Mouse (Mus musculus): Measurements from ENCODE around the gene Psmc4. TPM values are rescaled to one million over a fixed set of nuclear protein-coding genes. Genes with fewer than 3 reads are reported as not detected.
A peak's percentile ranks its signal among the peaks of the same experiment; 100 is the strongest.

Gene Psmc4
- total and polyA plus RNA-seq, 2 experiments from 2014 or later: 162 to 259 TPM

DNA sequence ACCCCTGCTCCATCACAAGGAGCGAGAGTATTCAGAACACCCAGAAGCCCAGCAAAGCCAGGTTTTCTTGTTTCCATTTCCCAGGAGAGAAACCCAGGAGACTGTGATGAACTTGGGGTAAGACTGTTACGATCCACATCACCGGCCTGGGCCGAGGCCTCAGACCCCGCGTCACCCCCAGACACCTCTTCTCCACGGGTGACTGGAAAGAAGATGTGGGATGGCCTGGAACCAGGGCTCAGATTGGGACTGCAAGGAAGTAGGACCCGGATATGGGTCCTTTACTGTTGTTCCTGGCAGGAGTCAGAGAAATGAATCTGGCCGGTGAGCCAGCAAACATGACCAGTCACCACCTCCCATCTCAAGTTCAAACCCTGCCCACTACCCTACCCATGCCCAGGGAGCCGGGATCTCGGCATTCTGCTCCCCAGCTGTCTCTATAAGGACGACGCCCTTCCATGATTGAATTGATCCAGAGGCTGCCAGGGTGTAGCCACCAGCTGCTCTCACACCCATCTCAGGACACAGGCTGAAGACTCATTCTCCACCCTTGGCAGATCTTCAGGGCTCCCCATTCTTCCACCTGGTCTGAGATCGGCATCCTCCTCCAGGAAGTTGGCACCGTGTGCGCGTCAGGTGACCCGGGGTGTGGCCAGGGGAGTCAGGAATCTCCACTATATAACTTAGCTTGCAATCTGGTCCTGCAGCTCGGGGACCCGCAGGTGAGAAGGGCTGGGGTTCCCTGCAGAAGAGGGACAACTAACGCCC is 20.8 kb upstream of the Psmc4 start, which contains the start of gene Fcgbp:
TSS of gene Fcgbp (plus strand) at position 706 of the 768 bp plus-strand sequence.
- no peaks in the 10 kb centered on the region for H3K27me3 ChIP-seq (ENCODE audit: insufficient read depth, low read length)
- TF ChIP-seq CTCF (IDR thresholded peaks at IDR 0.05): no peak
- H3K9me3 ChIP-seq (ENCODE audit: low read length): no peaks in the 10 kb centered on the region
- no peaks in the 10 kb centered on the region for H3K4me1 ChIP-seq (ENCODE audit: insufficient read depth, low read length)
- no peaks in the 10 kb centered on the region for H3K36me3 ChIP-seq (ENCODE audit: insufficient read depth, low read length)
- no peak within 1 kb of the TSS for H3K27ac ChIP-seq (ENCODE audit: low read depth, low read length)
- no peak for DNase-seq (ENCODE audit: low spot score)
- no peak within 1 kb of the TSS for H3K4me2 ChIP-seq (ENCODE audit: low read depth, low read length, poor library complexity, severe bottlenecking)
- WGBS: 86% methylated on average over 21 of the region's 21 CpGs
- ATAC-seq (ENCODE audit: low FRiP score): no peak
- H3K4me3 ChIP-seq (ENCODE audit: low read depth, low read length): no peak within 1 kb of the TSS
- no peak within 1 kb of the TSS for H3K9ac ChIP-seq (replicated peaks; ENCODE audit: low read length, poor library complexity, severe bottlenecking)

GRCm38 (mm10) chr7:28069546-28070172 is 19.8 kb upstream of the Psmc4 start:
- ATAC-seq (ENCODE audit: low FRiP score) (no peak), DNase-seq (ENCODE audit: low spot score) (no peak)
- Histone ChIP-seq H3K36me3 (ENCODE audit: insufficient read depth, low read length) (no peaks in the 10 kb centered on the region), H3K27me3 (ENCODE audit: insufficient read depth, low read length) (no peaks in the 10 kb centered on the region), H3K9ac (replicated peaks; ENCODE audit: low read length, poor library complexity, severe bottlenecking) (no peak overlapping the region), H3K4me3 (ENCODE audit: low read depth, low read length) (no peak overlapping the region), H3K27ac (ENCODE audit: low read depth, low read length) (no peak overlapping the region), H3K9me3 (ENCODE audit: low read length) (no peaks in the 10 kb centered on the region), H3K4me1 (ENCODE audit: insufficient read depth, low read length) (no peaks in the 10 kb centered on the region), H3K4me2 (ENCODE audit: low read depth, low read length, poor library complexity, severe bottlenecking) (no peak overlapping the region)
- 54% methylated on average over 3 of the region's 3 CpGs for WGBS
- no peak for TF ChIP-seq CTCF (IDR thresholded peaks at IDR 0.05)

DNA sequence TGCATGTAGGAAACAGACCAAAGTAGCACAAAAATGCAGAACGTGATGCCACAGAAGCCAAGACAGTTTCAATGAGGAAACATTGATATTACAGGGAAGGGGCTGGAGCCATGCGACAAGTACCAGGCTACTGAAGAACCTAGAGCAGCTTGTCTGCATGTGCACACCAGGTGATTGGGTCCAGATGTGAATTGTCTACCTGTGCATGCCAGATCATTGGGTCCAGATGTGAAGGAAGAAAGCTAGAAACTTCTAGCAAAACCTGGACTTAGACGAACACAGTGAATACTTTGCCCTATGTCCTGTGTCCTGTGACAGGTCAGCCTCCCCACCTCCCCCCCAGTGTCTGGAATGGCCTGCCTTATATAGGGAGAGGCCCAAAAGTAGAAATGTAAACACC is 18.8 kb upstream of the Psmc4 start:
- Histone ChIP-seq H3K4me1 (ENCODE audit: insufficient read depth, low read length) (no peaks in the 10 kb centered on the region), H3K4me2 (ENCODE audit: low read depth, low read length, poor library complexity, severe bottlenecking) (no peak overlapping the region), H3K9me3 (ENCODE audit: low read length) (no peaks in the 10 kb centered on the region), H3K36me3 (ENCODE audit: insufficient read depth, low read length) (no peaks in the 10 kb centered on the region), H3K27ac (ENCODE audit: low read depth, low read length) (no peak overlapping the region), H3K9ac (replicated peaks; ENCODE audit: low read length, poor library complexity, severe bottlenecking) (no peak overlapping the region), H3K4me3 (ENCODE audit: low read depth, low read length) (no peak overlapping the region), H3K27me3 (ENCODE audit: insufficient read depth, low read length) (no peaks in the 10 kb centered on the region)
- ATAC-seq (ENCODE audit: low FRiP score) (no peak), DNase-seq (ENCODE audit: low spot score) (no peak)
- no peak for TF ChIP-seq CTCF (IDR thresholded peaks at IDR 0.05)
- 83% methylated on average over 3 of the region's 3 CpGs for WGBS

GRCm38 (mm10) chr7:28059972-28060371 is 10.1 kb upstream of the Psmc4 start:
- no peaks in the 10 kb centered on the region for H3K9me3 ChIP-seq (ENCODE audit: low read length)
- H3K4me3 ChIP-seq (ENCODE audit: low read depth, low read length): no peak overlapping the region
- WGBS: 95% methylated on average over 1 of the region's 1 CpGs
- no peak for DNase-seq (ENCODE audit: low spot score)
- no peak overlapping the region for H3K4me2 ChIP-seq (ENCODE audit: low read depth, low read length, poor library complexity, severe bottlenecking)
- TF ChIP-seq CTCF (IDR thresholded peaks at IDR 0.05): no peak
- H3K36me3 ChIP-seq (ENCODE audit: insufficient read depth, low read length): no peaks in the 10 kb centered on the region
- H3K27me3 ChIP-seq (ENCODE audit: insufficient read depth, low read length): no peaks in the 10 kb centered on the region
- no peak for ATAC-seq (ENCODE audit: low FRiP score)
- no peak overlapping the region for H3K9ac ChIP-seq (replicated peaks; ENCODE audit: low read length, poor library complexity, severe bottlenecking)
- H3K27ac ChIP-seq (ENCODE audit: low read depth, low read length): no peak overlapping the region
- H3K4me1 ChIP-seq (ENCODE audit: insufficient read depth, low read length): no peaks in the 10 kb centered on the region

- DNase-seq (ENCODE audit: low spot score) (peak; percentile 6), ATAC-seq (ENCODE audit: low FRiP score) (no peak)
- H3K4me2 ChIP-seq (ENCODE audit: low read depth, low read length, poor library complexity, severe bottlenecking): no peak overlapping the region
- no peaks in the 10 kb centered on the region for H3K9me3 ChIP-seq (ENCODE audit: low read length)
- H3K36me3 ChIP-seq (ENCODE audit: insufficient read depth, low read length): peaks cover 4% of the 10 kb centered on the region; the same call in 1 of the 2 replicates
- H3K9ac ChIP-seq (replicated peaks; ENCODE audit: low read length, poor library complexity, severe bottlenecking): no peak overlapping the region
- TF ChIP-seq CTCF (IDR thresholded peaks at IDR 0.05): no peak
- no peak overlapping the region for H3K4me3 ChIP-seq (ENCODE audit: low read depth, low read length)
- no peak overlapping the region for H3K27ac ChIP-seq (ENCODE audit: low read depth, low read length)
- peaks cover 6% of the 10 kb centered on the region; the same call in 1 of the 2 replicates for H3K4me1 ChIP-seq (ENCODE audit: insufficient read depth, low read length)
- H3K27me3 ChIP-seq (ENCODE audit: insufficient read depth, low read length): no peaks in the 10 kb centered on the region
- 81% methylated on average over 6 of the region's 6 CpGs for WGBS
These were observed 3.4 kb upstream of the Psmc4 start for GRCm38 (mm10) chr7:28053046-28053930.
